In genomic region chr5:142897568-142898248, GRCm38 (mm10) we compare ENCODE assay signal across 19 mouse cellular contexts. TPM values are rescaled to one million over a fixed set of nuclear protein-coding genes. Genes with fewer than 3 reads are reported as not detected.
DNase-seq lines count a peak whose midpoint lies in the region; ATAC-seq and TF ChIP-seq lines count a peak whose summit lies in the region.
"Had no signal": no experiment of that assay in that cellular context is flagged by ENCODE, and none has a peak within 500 bp of the region (broad histone marks: within the 10 kb centered on the region; RNA-seq: fewer than 3 reads in every experiment).

No protein-coding gene starts in this region.

- no peak overlapping the region for H3K4me3 ChIP-seq in lung, postnatal 0 days (ENCODE audit: low read depth, low read length)
- H3K4me3 ChIP-seq in lung, adult 2 months (replicated peaks; ENCODE audit: extremely low read depth, low read depth, low read length): no peak overlapping the region
- H3K4me3 ChIP-seq in embryonic fibroblast, embryonic 13.5 days (ENCODE audit: insufficient read depth, low read length): no peak overlapping the region
- H3K4me3 ChIP-seq in hindbrain, embryonic 16.5 days (ENCODE audit: low read length): no peak overlapping the region
- H3K4me3 ChIP-seq: embryonic facial prominence, embryonic 10.5 days; erythroblast, embryonic 14.5 days; forebrain, embryonic 15.5 days; heart, embryonic 13.5 days; hindbrain, embryonic 12.5 days had no signal

- H3K36me3 ChIP-seq in lung, postnatal 0 days (ENCODE audit: insufficient read depth, low read length): peaks cover 26% of the 10 kb centered on the region
- peaks cover 19% of the 10 kb centered on the region for H3K36me3 ChIP-seq in hindbrain, embryonic 16.5 days (ENCODE audit: control insufficient read depth, insufficient read depth, low read length)

- peaks cover 7% of the 10 kb centered on the region for H3K4me1 ChIP-seq in lung, postnatal 0 days (ENCODE audit: insufficient read depth, low read depth, low read length)
- peaks cover 3% of the 10 kb centered on the region; the same call in 1 of the 2 replicates for H3K4me1 ChIP-seq in lung, adult 2 months (ENCODE audit: control insufficient read depth, insufficient read depth, low read length)
- 0 out of 2 replicates have a peak, but pooled peaks cover 3% of the 10 kb centered on the region for H3K4me1 ChIP-seq in embryonic fibroblast, embryonic 13.5 days (ENCODE audit: control insufficient read depth, insufficient read depth, low read length)
- H3K4me1 ChIP-seq in hindbrain, embryonic 16.5 days (ENCODE audit: control insufficient read depth, insufficient read depth, low read depth, low read length): peaks cover 22% of the 10 kb centered on the region

- DNase-seq in cerebellum, adult 9-11 months: peak; percentile 22
- no peak for DNase-seq in cerebellum, adult 11-12 months
- peak; percentile 75 for DNase-seq in lung, postnatal 0 days (ENCODE audit: low spot score)
- no peak for DNase-seq in lung, adult 2 months
- DNase-seq in testis, postnatal 14 days (ENCODE audit: low spot score): peak; percentile 79
- DNase-seq: cerebellum, adult 18-20 months; kidney, adult 11 months; kidney, postnatal 10 days; lung, postnatal 10 days; thymus, postnatal 36 days had no signal

- no peak for TF ChIP-seq CTCF in lung, postnatal 0 days (IDR thresholded peaks at IDR 0.05)
- TF ChIP-seq CTCF in lung, adult 2 months (IDR thresholded peaks at IDR 0.05; ENCODE audit: insufficient read depth, low read length): no peak
- no peak for TF ChIP-seq CTCF in embryonic fibroblast, embryonic 13.5 days (IDR thresholded peaks at IDR 0.05; ENCODE audit: borderline replicate concordance, insufficient read depth, low read length)

- no peak for TF ChIP-seq POLR2A in lung, adult 2 months (IDR thresholded peaks at IDR 0.05; ENCODE audit: borderline replicate concordance, extremely low read depth, low read depth, low read length)
- TF ChIP-seq POLR2A in embryonic fibroblast, embryonic 13.5 days (IDR thresholded peaks at IDR 0.05; ENCODE audit: low read depth, low read length): peak; percentile 12; the same call in 1 of the 2 replicates

- H3K4me2 ChIP-seq in lung, postnatal 0 days (replicated peaks; ENCODE audit: low read depth, low read length): no peak overlapping the region
- no peak overlapping the region for H3K4me2 ChIP-seq in hindbrain, embryonic 16.5 days (ENCODE audit: low read length)
- H3K4me2 ChIP-seq: forebrain, embryonic 15.5 days; heart, embryonic 13.5 days; hindbrain, embryonic 12.5 days had no signal

- no peak overlapping the region for H3K27ac ChIP-seq in lung, postnatal 0 days (ENCODE audit: low read length)
- H3K27ac ChIP-seq in embryonic fibroblast, embryonic 13.5 days (ENCODE audit: insufficient read depth, low read length): no peak overlapping the region
- no peak overlapping the region for H3K27ac ChIP-seq in hindbrain, embryonic 16.5 days (ENCODE audit: low read depth, low read length)
- H3K27ac ChIP-seq: embryonic facial prominence, embryonic 10.5 days; forebrain, embryonic 15.5 days; heart, embryonic 13.5 days; hindbrain, embryonic 12.5 days; liver, embryonic 14.5 days had no signal

- ATAC-seq in lung, postnatal 0 days: 0 out of 2 replicates have a peak, but pooled peaks have one; percentile 2
- ATAC-seq in hindbrain, embryonic 16.5 days: no peak
- ATAC-seq: forebrain, embryonic 15.5 days; Patski had no signal

- WGBS in lung, postnatal 0 days: 73% methylated on average over 7 of the region's 7 CpGs
- 75% methylated on average over 7 of the region's 7 CpGs for whole genome bisulfite sequencing in lung, adult 2 months
- WGBS in hindbrain, embryonic 16.5 days: 93% methylated on average over 7 of the region's 7 CpGs

- TF ChIP-seq EP300 in lung, postnatal 0 days (IDR thresholded peaks at IDR 0.05): no peak

- no peak overlapping the region for H3K9ac ChIP-seq in lung, postnatal 0 days (replicated peaks; ENCODE audit: low read depth)
- H3K9ac ChIP-seq in hindbrain, embryonic 16.5 days (ENCODE audit: low read depth, low read length): no peak overlapping the region
- H3K9ac ChIP-seq: forebrain, embryonic 15.5 days; heart, embryonic 13.5 days; hindbrain, embryonic 12.5 days had no signal

- no peaks in the 10 kb centered on the region for H3K27me3 ChIP-seq in lung, postnatal 0 days (replicated peaks; ENCODE audit: insufficient read depth, low read length)
- H3K27me3 ChIP-seq in hindbrain, embryonic 16.5 days (replicated peaks; ENCODE audit: control insufficient read depth, insufficient read depth, low read length): no peaks in the 10 kb centered on the region
- H3K27me3 ChIP-seq: forebrain, embryonic 15.5 days; heart, embryonic 13.5 days; hindbrain, embryonic 12.5 days; Patski had no signal

- no peaks in the 10 kb centered on the region for H3K9me3 ChIP-seq in lung, postnatal 0 days (ENCODE audit: low read length)
- no peaks in the 10 kb centered on the region for H3K9me3 ChIP-seq in hindbrain, embryonic 16.5 days (ENCODE audit: control insufficient read depth, low read length)
- H3K9me3 ChIP-seq: embryonic facial prominence, embryonic 10.5 days; forebrain, embryonic 15.5 days; heart, embryonic 13.5 days; hindbrain, embryonic 12.5 days had no signal

RNA-seq across cellular contexts. Expression of gene Fbxl18, which starts 2.5 kb away (rescaled TPM):
- 6.3 and 7.9 TPM in 2 replicates for polyA plus RNA-seq in lung, postnatal 0 days (2015; fragmentation: Nextera tagmentation; extraction: Ambion mirVana)
- 21.3 and 22.5 TPM in 2 replicates for polyA plus RNA-seq in lung, adult 2 months (2012; rRNA removed)
- 8.7 and 8.8 TPM in 2 replicates for polyA plus RNA-seq in embryonic fibroblast, embryonic 13.5 days (2011; ENCODE audit: insufficient read length, low read depth, missing spikeins)
- polyA plus RNA-seq in hindbrain, embryonic 16.5 days (2015; fragmentation: Nextera tagmentation; extraction: Ambion mirVana): 29.7 and 32.9 TPM in 2 replicates

RNA-seq across cellular contexts. Expression of gene Actb, which starts 8.8 kb away (rescaled TPM):
- polyA plus RNA-seq in lung, postnatal 0 days (2015; fragmentation: Nextera tagmentation; extraction: Ambion mirVana): 18,716 and 19,008 TPM in 2 replicates
- polyA plus RNA-seq in lung, adult 2 months (2012; rRNA removed): 5,708 and 6,451 TPM in 2 replicates
- polyA plus RNA-seq in embryonic fibroblast, embryonic 13.5 days (2011; ENCODE audit: insufficient read length, low read depth, missing spikeins): 7,994 and 9,776 TPM in 2 replicates
- 11,512 and 13,219 TPM in 2 replicates for polyA plus RNA-seq in hindbrain, embryonic 16.5 days (2015; fragmentation: Nextera tagmentation; extraction: Ambion mirVana)

Comparison
In these comparisons a context has a peak if more than half of its experiments do, and no peak if none do; other contexts are left out.
1. DNase-seq: peak in cerebellum, adult 9-11 months (single experiment), lung, postnatal 0 days (single experiment) and testis, postnatal 14 days (single experiment); none in cerebellum, adult 11-12 months (single experiment) and lung, adult 2 months (single experiment).